Mouse (Mus musculus): ENCODE measurements around the gene Brsk1.

Gene Brsk1

DNA sequence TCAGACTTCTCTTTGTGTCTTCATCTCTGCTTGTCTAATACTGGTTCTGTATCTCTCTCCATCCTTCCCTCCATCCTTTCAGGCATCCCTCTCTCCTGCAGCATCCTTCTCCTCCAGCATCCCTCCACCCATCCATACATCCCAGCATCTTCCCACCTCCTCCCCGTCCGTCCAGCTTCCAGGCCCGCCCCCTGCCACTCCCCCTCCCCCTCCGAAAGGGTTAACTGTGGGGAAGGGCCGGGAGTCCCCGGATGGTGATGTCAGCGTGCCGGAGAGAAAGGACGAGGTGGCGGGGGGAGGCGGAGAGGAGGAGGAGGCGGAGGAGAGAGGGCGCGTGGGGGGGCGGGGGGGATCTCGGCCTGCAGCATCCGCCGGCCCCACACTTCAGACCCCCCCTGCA lies at the start of gene Brsk1:
Gene Brsk1 (plus strand): TSS at position 218 of the 400 bp plus-strand sequence.
- peak; percentile 91 for DNase-seq

DNA sequence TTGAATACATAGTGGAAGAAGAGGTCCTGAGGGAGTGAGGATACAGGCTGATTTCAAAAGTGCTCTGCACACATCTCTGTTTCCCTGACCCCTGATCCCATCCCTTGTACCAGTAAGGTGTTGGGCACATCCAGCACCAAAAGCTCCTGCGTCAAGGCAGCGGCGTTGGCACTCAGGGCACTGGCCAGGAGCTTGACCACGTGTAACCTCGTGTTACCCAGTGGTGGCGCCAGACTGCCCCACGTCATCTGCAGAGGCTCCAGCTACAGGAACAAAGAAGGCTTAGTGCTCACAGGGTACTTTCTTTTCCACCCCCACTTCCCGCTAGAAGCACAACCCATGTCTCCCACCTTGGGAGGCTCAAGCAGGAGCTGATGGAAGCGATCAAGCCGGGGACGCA lies 49.2 kb upstream of the Brsk1 start:
- no peak for DNase-seq

DNA sequence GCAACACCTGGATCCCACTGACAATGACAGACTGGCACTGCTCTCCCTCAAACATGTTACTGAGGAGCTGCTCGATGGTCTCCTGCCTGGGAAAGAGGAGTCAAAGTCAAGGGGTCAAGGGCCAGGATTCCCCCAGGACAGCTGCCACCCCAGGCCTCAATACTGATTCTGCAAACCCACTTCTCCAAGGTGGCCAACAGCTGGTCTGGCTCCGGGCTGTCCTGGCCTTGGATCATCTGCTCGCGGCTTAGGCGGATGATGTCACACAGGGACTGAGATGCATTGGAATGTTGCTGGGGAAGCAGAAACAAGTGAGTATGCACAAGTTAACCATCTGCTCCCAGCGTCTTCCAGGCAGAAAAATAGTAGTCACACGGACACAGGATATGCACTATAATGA lies 48.4 kb upstream of the Brsk1 start:
- no peak for DNase-seq

GRCm38 (mm10) chr7:4643225-4643624 lies 47.2 kb upstream of the Brsk1 start:
- DNase-seq = no peak

DNA sequence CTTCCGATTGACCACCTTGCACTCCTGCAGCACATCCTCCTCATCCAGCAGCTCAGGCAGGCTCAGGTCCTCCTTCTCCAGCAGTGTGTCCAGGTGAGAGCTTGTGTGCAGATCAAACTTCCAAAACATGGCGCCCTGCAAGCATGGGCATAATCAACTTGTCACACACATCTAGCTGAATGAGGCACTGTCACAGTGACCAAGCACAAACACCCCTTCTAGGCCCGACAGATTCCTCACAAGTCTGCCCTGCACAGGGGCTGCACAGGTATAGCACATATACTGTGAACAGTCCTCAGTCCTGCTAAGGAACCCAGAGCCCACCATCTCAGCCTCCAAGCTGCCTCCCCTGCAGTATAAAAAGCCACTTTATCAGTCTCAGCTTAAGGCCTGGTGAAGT lies 43.6 kb upstream of the Brsk1 start:
- no peak for DNase-seq

DNA sequence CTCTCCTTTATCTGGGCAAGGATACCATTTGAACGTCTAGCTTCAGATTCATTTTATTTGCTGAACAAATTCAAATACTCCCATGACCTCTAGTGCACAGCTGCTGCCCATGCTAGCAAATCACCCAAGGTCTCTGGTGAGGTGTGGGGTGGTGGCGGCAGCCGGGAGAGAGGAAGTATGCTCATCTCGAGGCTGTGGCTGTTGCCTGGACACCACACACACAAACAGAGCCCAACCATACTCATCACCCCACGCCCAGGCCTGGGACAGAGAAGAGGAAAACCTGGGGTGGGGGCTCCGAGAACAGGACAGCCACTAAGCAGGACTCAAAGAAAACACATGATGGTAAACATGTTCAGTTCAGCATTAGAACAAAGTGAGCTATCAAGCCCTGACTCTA lies 43.1 kb upstream of the Brsk1 start:
- DNase-seq = no peak

DNA sequence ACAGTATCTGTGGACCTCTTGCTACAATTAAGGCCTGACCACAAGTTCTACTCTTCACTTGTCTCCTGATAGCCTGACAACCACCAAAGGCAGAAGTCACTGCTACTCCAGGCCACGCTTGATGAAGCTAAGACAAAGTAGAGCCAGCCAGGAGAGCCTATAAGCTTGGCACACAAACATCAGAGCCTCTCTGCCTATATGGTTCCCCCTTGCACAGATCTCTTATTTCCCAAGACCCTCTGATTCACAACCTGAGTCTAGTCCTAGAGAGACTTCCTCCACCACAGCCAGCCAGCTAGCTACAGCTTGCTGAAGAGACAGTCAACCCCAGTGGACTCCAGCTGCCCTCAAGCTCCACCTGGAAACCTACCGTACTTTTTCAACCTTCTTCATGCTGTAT lies 42.4 kb upstream of the Brsk1 start:
- no peak for DNase-seq

DNA sequence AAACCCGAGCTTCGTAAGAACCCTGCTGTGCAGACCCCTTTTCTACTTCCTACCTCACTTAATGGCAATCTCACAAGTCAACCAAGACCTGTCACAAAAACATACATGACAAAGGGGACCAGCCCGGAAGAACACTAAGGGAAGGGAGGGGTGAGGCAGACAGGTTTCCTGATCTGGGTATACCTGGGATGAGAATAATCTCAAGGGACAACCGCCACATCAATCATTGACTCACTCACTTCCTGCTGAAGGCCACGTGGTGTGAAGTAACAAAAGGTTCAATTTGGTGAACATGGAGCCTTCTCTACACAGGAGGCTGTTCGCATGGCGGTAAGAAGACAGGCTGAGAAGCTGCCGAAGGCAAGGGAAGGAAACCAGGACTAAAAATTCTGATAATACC lies 38.8 kb upstream of the Brsk1 start:
- DNase-seq = no peak

GRCm38 (mm10) chr7:4652726-4653125 lies 37.7 kb upstream of the Brsk1 start:
- DNase-seq = no peak

GRCm38 (mm10) chr7:4653351-4653750 lies 37.1 kb upstream of the Brsk1 start:
- DNase-seq = no peak

DNA sequence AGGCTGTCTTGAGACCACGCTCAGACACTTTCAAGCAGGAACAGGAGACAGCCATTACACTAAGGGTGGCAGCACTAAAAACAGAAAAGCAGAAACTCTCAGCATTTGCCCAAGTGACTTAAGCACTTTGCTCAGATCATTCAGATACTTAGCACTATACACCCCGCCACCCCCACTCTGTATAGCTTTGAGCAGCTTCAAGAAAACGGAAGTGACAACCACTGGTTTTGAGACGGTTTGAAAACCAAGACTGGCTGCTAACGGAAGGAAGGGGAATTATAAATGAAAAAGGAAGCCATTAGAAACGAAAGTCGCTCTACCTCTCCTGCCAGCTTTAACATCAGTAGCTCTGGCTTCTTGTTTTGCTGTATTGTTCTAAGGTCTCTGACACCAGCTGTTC lies 36.6 kb upstream of the Brsk1 start:
- DNase-seq = peak; percentile 46

DNA sequence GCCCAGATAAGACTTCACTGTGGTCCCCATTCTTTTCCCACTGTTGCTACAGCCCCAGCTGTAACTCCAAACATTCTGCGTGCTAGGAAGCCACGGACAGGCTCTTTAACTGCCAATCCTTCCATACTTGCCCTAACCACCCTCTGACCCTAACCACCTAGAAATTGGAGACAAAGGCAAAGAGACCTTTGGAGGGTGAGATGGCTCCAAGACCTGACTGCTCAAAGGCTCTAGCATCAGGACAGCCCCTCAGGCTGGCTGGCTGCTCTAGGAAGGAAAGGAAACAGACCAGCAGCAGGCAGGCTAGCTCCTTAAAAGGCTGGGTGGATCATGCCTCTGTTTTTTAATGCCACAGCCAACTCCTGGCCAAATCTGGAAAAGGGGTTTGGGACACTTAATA lies 36.2 kb upstream of the Brsk1 start:
- DNase-seq = no peak

- no peak for DNase-seq
Measured at GRCm38 (mm10) chr7:4655393-4655792, 35.0 kb upstream of the Brsk1 start.

DNA sequence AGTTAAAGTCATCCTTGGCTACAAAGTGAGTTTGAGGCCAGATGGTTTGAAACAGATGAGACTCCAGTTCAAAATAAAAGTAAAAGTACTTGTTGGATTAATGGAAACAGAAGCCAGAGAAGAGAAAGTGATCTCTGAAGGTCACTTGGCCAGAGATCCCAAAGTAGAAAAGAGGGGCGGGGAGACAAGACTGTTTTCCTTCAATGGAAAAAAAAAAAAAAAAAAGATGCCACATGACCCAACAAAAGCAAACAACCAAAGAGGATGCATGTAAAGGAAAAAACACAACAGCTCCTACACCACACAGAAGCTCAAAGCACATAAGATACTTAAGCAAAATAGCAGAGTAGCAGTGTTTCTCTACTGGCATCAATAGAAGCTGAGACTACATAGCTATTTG lies 34.5 kb upstream of the Brsk1 start:
- DNase-seq = no peak

- no peak for DNase-seq
Measured at GRCm38 (mm10) chr7:4656818-4657217, 33.6 kb upstream of the Brsk1 start.

GRCm38 (mm10) chr7:4657521-4658127 lies 32.8 kb upstream of the Brsk1 start:
- peak; percentile 70 for DNase-seq

DNA sequence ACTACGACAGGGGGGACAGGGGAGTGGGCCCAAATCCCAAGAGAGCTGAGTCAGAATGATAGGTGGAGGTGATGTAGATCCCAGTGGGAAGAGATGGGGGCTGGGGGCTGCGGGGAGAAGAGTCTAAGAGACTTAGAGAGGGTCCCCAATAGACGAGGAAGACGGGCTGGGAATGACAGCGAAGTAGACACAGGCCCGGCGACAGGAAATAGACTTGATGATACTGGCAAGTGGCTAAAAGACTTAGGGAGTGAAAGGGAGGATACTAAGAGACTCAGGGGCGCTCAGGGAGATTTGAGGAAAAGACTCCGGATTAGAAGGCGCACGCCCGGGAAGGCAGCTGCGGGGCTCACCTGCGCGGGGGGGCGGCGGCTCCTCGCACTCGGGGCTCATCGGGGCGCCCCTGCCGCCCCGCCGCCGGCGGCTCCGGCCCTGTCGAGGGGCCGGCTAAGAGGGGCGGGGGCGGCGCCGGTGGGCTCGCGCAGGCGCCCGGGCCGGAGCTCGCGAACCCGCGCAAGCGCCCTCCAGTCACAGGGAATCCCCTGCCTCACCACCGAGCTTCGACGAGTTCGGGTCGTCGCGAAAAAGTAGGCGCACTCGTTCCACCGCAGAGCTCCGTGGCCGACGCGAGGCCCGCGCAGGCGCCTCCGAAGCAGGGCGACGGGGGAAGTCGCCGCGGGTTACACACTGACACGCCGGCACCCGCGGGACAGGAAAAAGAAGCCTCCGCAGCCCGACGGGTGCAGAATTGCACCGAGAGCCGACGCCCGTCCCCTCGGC lies 32.1 kb upstream of the Brsk1 start:
- peak; percentile 41 for DNase-seq

DNA sequence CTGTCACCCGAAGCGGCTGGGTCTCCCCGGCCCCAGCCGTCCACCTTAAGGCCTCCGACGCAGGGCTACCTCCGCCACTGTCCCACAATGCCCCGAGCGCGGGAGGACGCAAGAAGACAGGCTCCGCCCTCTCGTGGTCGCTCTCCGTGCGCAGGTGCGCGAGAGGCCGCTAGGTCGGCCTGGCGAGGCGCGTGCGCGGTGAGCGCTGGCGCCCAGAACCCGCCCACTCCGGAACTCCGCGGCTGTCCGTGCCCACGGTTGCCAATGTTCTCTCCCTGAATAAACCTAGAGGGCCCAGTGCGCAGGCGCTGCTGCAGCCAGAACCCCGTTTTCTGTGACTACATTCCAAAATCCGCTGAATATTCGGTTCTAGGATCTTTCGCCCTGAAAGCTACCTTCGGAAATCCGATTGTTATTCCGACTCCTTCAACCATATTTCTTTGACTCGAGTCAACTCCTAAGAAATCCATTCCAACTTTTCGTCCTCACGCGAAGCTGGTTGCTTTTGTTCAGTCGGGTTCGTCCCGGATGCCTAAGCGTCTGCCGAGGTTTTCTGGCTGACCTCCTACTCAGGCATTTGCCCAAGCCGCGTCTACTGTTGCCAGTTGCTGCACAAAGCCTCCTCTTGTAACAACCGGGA lies 31.4 kb upstream of the Brsk1 start, which contains the start of gene Ppp6r1:
Gene Ppp6r1 (minus strand): TSS at position 108 of the 640 bp plus-strand sequence.
- peak; percentile 99 for DNase-seq

- no peak for DNase-seq
Measured at GRCm38 (mm10) chr7:4659911-4660443, 30.4 kb upstream of the Brsk1 start.

- DNase-seq = peak; percentile 39
Measured at GRCm38 (mm10) chr7:4663179-4663578, 27.2 kb upstream of the Brsk1 start.

GRCm38 (mm10) chr7:4663742-4664141 lies 26.7 kb upstream of the Brsk1 start:
- no peak for DNase-seq

GRCm38 (mm10) chr7:4666871-4667270 lies 23.5 kb upstream of the Brsk1 start:
- no peak for DNase-seq

DNA sequence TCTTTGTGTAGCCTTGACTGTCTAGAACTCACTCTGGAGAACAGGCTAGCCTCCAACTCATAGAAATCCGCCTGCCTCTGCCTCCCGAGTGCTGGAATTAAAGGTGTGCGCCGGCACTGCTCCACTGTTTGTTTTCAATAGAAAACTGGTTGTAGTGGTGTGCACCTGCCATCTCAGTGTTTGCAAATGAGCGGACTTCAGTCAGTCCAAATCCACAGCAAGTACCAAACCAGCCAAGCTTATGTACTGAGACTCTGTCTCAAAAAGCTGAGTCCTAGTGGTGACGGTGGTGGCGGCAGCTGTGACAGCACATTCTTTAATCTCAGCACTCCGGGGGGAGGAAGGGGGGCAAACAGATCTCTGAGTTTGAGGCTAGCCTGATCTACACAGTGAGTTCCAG lies 21.9 kb upstream of the Brsk1 start:
- DNase-seq = no peak

GRCm38 (mm10) chr7:4669156-4669555 lies 21.2 kb upstream of the Brsk1 start:
- no peak for DNase-seq

All from right cerebral cortex, adult 18-20 months (tissue).